Mouse (Mus musculus) left cerebral cortex, adult 6 months (tissue): ENCODE results near the gene Kera. TPM values are rescaled to one million over a fixed set of nuclear protein-coding genes. Genes with fewer than 3 reads are reported as not detected.

Experiments used
- long read RNA-seq, 2 experiments: library from polyadenylated mRNA; unstranded; transcript quantifications; one replicate each; pipeline ENCODE4 v2.0.0; 2019 to 2020
- polyA plus RNA-seq: library from polyadenylated mRNA; unstranded; fragments of <200 nt; fragmentation: Nextera tagmentation; gene quantifications from 2 replicates; pipeline ENCODE4 v1.2.3, GENCODE M21; 2021

Kera gene
- polyA plus RNA-seq, result not detected in 2 replicates
- long read RNA-seq, experiment 1, result 0 reads
- long read RNA-seq, experiment 2, result 0 reads

GRCm38 (mm10) chr10:97606579-97606978, at the start of gene Kera:
Kera (plus strand) TSS chr10:97606879.

DNA sequence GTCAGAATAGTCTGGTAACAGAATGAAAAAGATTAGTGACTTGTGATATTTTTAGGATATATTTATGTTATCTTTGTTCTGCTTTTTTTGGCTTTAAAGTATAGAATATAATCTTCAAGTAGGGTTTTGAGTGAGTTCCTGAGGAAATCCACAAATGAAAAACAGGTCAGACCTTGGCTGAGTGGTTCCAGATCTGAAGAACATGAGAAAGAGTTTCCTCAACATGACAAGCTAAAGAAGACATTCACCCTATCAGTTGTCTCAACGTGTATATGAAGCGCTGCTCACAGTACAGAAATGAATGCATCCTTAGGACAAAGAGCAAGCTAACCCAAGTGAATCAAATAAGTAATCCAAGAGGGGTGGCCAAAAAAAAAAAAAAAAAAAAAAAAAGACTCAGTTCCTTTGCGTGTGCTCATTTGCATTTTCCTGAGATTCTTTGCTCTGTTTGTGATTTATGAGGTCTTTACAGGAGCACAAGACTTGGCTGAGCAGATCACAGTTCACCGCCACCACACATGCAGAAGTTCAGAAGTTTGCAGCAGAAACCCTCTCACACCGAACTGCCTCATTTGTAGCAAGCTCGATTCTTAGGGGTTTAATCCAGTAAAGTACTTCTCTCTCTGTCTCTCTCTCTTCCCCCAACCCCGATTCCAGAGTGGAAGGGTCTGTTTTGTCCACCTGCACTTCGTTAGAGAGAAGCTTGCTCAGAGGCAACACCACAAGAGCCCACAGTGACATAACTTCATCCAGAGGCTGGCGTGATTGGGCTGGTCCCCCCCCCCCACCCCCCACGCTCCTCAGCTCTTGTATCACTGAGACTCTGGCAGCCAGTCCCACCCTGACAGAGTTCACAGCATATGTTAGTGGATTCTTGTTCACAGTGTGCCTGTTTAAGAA, 41.5 kb upstream of the Kera start, which contains the start of gene Lum:
Lum (plus strand) TSS at position 172 of the 900 bp plus-strand sequence.

GRCm38 (mm10) chr10:97643768-97644167, 37.1 kb downstream of the Kera start, which contains the start of gene Epyc:
Epyc (plus strand) TSS chr10:97644068.

Other genes with a start within 250 kb of the Kera start
- gene Dcn, start 127.3 kb upstream of the Kera start, polyA plus RNA-seq, result 19.4 and 22.0 TPM in 2 replicates
- 1.9 and 2.3 TPM in 2 replicates for gene Lum, start 41.8 kb upstream of the Kera start, polyA plus RNA-seq
- gene Epyc, start 37.2 kb downstream of the Kera start, polyA plus RNA-seq, result 0.33 and 0.69 TPM in 2 replicates
- gene Ccer1, start 86.2 kb downstream of the Kera start, polyA plus RNA-seq, result not detected in 2 replicates
- not detected in 2 replicates for gene C030005K15Rik, start 119.9 kb downstream of the Kera start, polyA plus RNA-seq